Mouse (Mus musculus): ENCODE measurements at regions not wholly inside any gene's neighbourhood (a gene's known extent, or its start where the extent isn't known, plus 50 kb on each side); places are given as distances from the start of the nearest gene placed in this dataset.
A peak's percentile ranks its signal among the peaks of the same experiment; 100 is the strongest.
"Not testable (repeated sequence)": the region's sequence is repeated elsewhere in the genome, so short reads cannot be mapped to it uniquely, and the experiment has no call there.

DNA sequence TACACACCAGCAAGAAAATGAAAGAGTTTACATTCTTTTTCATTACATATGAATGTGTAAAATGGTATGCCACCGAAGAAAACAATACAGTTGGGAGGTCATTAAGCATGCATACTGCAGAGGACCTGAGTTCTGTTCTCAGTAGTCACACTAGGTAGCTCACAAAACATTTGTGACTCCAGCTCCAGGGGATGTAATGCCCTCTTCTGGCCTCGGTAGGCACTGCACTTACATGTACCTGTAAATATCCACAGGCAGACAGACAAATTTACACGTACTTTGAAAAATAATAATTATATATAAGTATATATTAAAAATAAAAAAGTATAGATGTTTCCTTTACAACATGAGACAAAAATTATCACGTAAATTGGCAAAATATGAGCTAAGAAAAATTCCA, 342.3 kb upstream of the Gm28363 start:
- DNase-seq (ENCODE audit: low spot score in 2 of 2) = no peak

DNA sequence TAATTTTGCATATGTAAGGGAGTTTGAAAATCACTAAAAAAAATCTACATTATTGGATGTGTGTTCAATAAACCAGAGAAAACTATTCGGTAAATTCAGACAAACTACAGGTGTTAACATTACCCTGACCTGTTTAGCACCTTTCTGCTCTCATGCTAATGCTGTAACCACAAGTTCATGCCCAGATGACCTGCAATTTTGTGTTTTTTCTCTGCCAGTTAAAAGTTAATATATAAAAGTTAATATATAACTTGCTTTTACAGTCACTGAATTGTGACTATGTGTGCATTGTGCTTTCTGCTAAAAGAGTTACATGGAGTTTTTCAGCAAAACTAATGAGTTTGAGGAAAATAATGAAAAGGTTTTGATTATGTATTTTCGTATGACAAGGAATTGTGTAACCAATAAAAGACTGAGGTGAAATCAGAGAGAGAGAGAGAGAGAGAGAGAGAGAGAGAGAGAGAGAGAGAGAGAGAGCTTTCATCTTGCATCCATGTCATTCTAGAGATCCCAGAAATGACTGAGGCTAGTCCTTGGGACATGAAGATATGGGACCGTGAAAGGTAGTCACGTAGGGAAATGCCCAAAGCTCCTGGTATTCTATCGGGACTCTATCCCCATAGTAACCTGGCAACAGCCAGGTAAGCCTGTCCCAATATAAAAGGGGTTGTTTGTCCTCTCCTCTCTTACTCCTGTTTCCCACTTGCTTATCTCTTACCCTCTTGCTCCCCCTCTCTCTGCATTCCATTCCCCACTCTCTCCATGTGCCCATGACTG, 340.3 kb upstream of the Gm28363 start:
- no peak for DNase-seq (ENCODE audit: low spot score in 2 of 2)

DNA sequence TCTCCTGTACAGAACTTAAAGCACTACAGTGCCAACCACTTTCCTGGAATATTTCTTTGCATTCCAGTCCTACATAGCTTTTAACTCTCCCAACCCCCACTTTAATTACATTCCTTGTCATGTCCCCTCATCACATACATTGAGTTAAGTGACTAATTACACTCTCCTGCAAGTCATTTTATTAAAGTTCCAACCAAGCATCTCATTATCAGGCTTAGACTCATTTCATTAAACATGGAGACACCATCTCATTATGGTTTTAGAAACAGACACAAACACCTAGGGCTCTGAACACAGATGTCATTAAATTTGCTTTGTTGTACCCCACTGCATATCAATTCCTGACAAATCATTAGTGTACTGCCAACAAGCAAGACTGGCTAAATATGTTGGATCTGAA, 332.9 kb upstream of the Gm28363 start:
- no peak for DNase-seq (ENCODE audit: low spot score in 2 of 2)

DNA sequence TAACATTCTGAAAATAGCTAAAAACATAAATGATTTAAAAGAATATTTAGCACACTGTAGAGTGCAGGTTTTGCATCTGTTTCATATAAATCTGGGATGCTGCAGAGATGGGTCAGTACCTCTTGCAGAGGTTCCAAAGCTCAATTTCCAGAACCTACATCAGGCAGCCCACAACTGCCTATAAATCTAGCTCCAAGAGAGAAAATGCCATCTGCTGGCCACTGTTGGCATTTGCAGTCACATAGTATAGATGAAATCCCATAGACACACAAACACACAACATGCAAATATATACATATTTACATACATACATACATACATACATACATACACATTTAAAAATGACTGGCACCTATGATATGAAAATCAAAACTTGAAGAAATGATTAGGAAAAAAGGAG, 284.6 kb upstream of the Gm28363 start:
- no peak for DNase-seq (ENCODE audit: low spot score in 2 of 2)

DNA sequence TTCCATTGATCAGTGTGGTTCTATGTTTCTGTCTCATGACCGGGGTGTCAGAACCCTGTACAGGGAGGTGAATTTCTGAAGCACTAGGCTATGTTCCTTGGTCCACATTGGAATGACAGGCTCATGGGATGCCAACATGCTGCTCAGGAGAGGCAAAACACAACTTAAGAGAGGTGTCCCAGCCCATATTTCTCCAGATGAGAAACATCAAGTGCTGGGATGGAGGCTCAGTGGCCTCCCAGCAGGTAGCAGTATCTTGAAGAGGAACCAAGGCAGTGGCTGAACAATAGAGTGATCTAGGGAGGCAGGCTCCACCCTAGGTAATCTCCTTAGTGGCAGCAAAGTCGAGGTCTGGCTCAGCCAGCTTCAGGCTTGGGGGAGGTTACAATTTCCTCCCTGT, 239.2 kb upstream of the Gm28363 start:
- no peak for DNase-seq (ENCODE audit: low spot score in 2 of 2)

DNA sequence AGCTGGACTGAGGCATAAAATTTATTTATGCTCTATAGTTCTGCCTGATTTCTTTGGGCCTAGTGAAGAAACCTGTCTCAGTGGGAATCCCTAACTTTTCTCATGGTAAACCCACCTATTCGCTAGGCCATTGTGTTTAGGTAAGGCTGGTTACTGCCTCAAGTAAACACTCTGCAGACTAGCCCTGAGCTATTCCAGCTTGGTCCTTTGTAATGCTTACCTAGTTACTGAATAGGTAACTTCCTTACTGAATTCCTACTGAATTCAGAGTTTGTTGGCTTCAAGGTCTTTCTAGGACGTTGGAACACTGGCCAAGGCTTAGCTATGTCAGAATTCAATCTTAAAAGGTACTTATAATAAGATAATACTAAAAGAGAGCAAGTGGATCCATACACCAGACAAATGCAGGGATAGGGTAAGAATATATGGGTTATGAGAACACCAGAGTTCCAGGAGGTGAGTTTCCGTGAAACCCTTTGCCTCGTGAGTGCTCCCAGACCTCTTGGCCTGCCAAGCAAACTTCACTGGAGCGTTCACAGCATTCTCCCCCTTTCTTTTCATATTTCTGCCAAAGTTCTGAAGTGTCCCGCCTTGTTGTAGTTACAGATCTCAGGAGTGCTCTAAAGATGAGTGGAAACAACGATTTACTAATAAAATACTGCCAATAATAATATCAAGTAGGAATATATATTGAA, 238.6 kb upstream of the Gm28363 start:
- DNase-seq (ENCODE audit: low spot score in 2 of 2) = not testable (repeated sequence)

DNA sequence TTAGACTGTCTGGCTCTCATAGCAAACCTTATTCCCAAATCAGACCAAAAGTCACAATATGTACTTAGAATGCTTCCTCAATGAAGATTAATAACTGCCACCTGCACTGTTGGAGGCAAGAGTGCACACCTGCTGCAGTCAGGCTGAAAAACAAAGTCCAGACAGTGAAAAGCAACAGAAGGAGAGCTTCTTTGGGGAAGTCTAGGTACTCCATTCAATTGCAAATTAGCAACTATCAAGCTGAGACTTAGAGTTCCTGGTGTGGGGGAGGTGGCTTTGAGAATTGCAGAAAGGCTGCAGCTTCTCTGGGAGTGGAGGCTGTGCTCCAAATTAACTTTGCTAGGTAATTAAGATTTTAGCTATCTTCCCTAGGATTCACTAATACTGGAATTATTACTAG, 237.8 kb upstream of the Gm28363 start:
- not testable (repeated sequence) for DNase-seq (ENCODE audit: low spot score in 2 of 2)

DNA sequence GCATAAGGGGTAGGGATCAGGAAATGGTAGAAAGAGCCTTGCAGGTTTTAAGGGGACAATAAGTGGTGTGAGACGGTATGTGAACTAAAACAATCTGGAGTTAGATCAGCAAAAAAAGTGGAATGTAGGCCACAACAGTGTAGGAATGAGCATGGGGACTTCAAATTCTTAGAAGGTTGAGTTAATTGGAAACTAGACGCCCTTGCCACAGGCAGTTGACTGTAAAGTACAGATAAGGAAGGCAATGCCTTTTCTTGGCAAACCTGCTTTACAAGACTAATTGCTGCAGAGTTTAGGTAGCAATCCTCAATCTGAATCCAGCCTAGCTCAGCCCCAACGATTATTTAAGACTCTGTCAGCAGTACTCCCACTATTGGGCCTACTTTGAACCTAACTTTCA, 206.8 kb upstream of the Gm28363 start:
- DNase-seq (ENCODE audit: low spot score in 2 of 2) = no peak

DNA sequence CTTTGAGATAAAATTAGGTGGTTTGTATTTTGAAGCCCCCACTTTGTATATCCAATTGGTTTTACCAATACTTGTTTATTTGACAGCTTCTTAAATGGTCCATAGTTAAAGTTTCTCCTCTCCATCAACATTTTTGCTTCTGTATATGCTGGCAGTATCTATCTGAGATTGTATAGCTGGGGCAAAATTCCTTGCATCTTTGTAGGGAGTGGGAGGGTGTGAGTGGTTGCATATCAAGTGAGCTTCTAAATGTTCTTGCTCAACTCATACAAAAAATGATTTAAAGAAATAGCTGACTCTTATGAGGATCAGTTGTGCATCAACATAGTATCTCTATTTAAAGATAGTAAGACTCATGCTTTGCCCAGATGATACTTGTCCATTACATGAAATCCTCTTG, 199.9 kb upstream of the Gm28363 start:
- DNase-seq (ENCODE audit: low spot score in 2 of 2) = no peak

DNA sequence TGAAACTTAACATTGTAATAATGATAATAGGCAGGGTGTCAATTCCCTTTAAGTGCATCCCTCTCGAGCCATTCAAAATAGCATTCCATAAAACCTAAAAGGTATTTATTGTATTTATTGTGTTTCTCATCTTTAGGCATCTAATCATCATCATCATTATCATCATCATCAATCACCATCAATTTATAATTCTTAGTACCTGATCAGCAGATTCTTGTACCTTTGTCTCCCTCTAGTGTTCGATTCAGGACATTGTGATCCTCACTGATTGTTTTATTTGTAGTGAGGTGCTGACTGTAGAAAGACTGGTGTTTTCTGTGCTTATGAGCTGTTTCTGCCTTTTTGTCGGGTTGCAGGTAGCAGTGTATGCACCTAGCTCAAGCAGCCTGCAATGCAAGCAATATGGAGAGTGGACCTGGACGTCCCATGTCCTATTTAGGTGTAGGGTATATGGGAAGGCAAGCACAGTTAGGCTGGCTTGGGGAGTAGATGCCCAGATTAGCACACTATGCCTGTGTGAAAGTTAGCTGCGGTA, 177.4 kb upstream of the Gm28363 start:
- peak in 1 of 2 experiments; percentile 10 for DNase-seq (ENCODE audit: low spot score in 2 of 2)

Measured in frontal cortex, postnatal 10 days (tissue).